Mouse (Mus musculus) lung, embryonic 14.5 days (tissue): Measurements from ENCODE around the gene Psmd13. TPM values are rescaled to one million over a fixed set of nuclear protein-coding genes. Genes with fewer than 3 reads are reported as not detected.
"Not testable (repeated sequence)": the region's sequence is repeated elsewhere in the genome, so short reads cannot be mapped to it uniquely, and the experiment has no call there.

Source experiments
- ATAC-seq: fragments of 200-750 bp; cut with Nextera tagmentation; 2 replicates; pipeline ENCODE4 v1.8.0; 2017; ENCODE audit warnings: mild to moderate bottlenecking, moderate TSS enrichment, moderate library complexity; ENCODE audit not compliant: insufficient read depth
- DNase-seq: peaks from one replicate; pipeline ENCODE4 v3.0.0-alpha.2; 2015
- H3K27ac ChIP-seq: fragments of 300-500 bp; sonication (generic); 2 replicates; pipeline ENCODE4 v1.5.1; 2014; ENCODE audit warnings: low read depth, mild to moderate bottlenecking, moderate library complexity
- H3K27me3 ChIP-seq: fragments of 300-500 bp; sonication (generic); 2 replicates; pipeline ENCODE4 v1.6.1; 2014; ENCODE audit warnings: low read length, control low read depth; ENCODE audit not compliant: insufficient read depth
- H3K36me3 ChIP-seq: fragments of 300-500 bp; sonication (generic); 2 replicates; pipeline ENCODE4 v1.6.1; 2014; ENCODE audit warnings: control low read depth; ENCODE audit not compliant: insufficient read depth
- H3K4me1 ChIP-seq: fragments of 300-500 bp; sonication (generic); 2 replicates; pipeline ENCODE4 v1.6.1; 2014; ENCODE audit warnings: antibody characterized with exemption, control low read depth; ENCODE audit not compliant: insufficient read depth
- H3K4me2 ChIP-seq: fragments of 300-500 bp; sonication (generic); 2 replicates; pipeline ENCODE4 v1.6.1; 2014; ENCODE audit warnings: mild to moderate bottlenecking
- H3K4me3 ChIP-seq: fragments of 300-500 bp; sonication (generic); 2 replicates; pipeline ENCODE4 v1.5.1; 2014; ENCODE audit warnings: low read depth, low read length
- H3K9ac ChIP-seq: fragments of 300-500 bp; sonication (generic); 2 replicates; pipeline ENCODE4 v1.6.1; 2014
- H3K9me3 ChIP-seq: fragments of 300-500 bp; sonication (generic); 2 replicates; pipeline ENCODE4 v1.6.1; 2016; ENCODE audit warnings: low read depth, low read length, control low read depth
- CTCF ChIP-seq: IDR thresholded peaks from 2 replicates; pipeline ENCODE4 v1.5.1; 2016; ENCODE audit warnings: antibody characterized with exemption, low read depth
- WGBS: fragments of 180-500 bp; shearing (Covaris S2); extraction: QIAGEN DNeasy Blood & Tissue Kit; methylation state at CpG from one replicate; pipeline ENCODE4 v1.1.7; 2014; 5-methylcytosine and 5-hydroxymethylcytosine counted together
- polyA plus RNA-seq: library from polyadenylated mRNA; unstranded; fragments of >200 nt; fragmentation: Nextera tagmentation; extraction: Ambion mirVana; gene quantifications from 2 replicates; pipeline ENCODE4 v1.2.1, GENCODE M21; 2014

Psmd13 gene
- polyA plus RNA-seq, 1 experiment from 2014 or later = 167 TPM

GRCm38 (mm10) chr7:140874224-140874623, 7.5 kb upstream of the Psmd13 start:
- no peaks in the 10 kb centered on the region for H3K9me3 ChIP-seq
- WGBS = 88% methylated on average over 4 of the region's 4 CpGs
- H3K36me3 ChIP-seq = peaks cover 23% of the 10 kb centered on the region; the same call in 1 of the 2 replicates
- H3K27ac ChIP-seq = no peak overlapping the region
- no peaks in the 10 kb centered on the region for H3K4me1 ChIP-seq
- no peak for DNase-seq
- H3K9ac ChIP-seq = no peak overlapping the region
- no peak overlapping the region for H3K4me2 ChIP-seq
- H3K27me3 ChIP-seq = no peaks in the 10 kb centered on the region
- H3K4me3 ChIP-seq = no peak overlapping the region
- TF ChIP-seq CTCF = no peak
- ATAC-seq = no peak

GRCm38 (mm10) chr7:140877364-140877763, 4.4 kb upstream of the Psmd13 start:
- no peak overlapping the region for H3K9ac ChIP-seq
- 81% methylated on average over 6 of the region's 6 CpGs for WGBS
- H3K4me1 ChIP-seq = no peaks in the 10 kb centered on the region
- H3K4me2 ChIP-seq = no peak overlapping the region
- no peak overlapping the region for H3K4me3 ChIP-seq
- H3K27ac ChIP-seq = no peak overlapping the region
- H3K27me3 ChIP-seq = no peaks in the 10 kb centered on the region
- TF ChIP-seq CTCF = no peak
- ATAC-seq (no peak), DNase-seq (no peak)
- peaks cover 23% of the 10 kb centered on the region; the same call in 1 of the 2 replicates for H3K36me3 ChIP-seq
- no peaks in the 10 kb centered on the region for H3K9me3 ChIP-seq

GRCm38 (mm10) chr7:140879355-140879754, 2.4 kb upstream of the Psmd13 start:
- no peaks in the 10 kb centered on the region for H3K27me3 ChIP-seq
- 85% methylated on average over 7 of the region's 7 CpGs for WGBS
- H3K27ac ChIP-seq = no peak overlapping the region
- no peaks in the 10 kb centered on the region for H3K9me3 ChIP-seq
- ATAC-seq (no peak), DNase-seq (no peak)
- H3K4me1 ChIP-seq = peaks cover 4% of the 10 kb centered on the region; the same call in 1 of the 2 replicates
- H3K36me3 ChIP-seq = peaks cover 26% of the 10 kb centered on the region; the same call in 1 of the 2 replicates
- TF ChIP-seq CTCF = no peak
- H3K4me3 ChIP-seq = no peak overlapping the region
- H3K4me2 ChIP-seq = no peak overlapping the region
- H3K9ac ChIP-seq = no peak overlapping the region

GRCm38 (mm10) chr7:140880419-140880818, 1.3 kb upstream of the Psmd13 start:
- Histone ChIP-seq H3K9ac (no peak overlapping the region), H3K27ac (no peak overlapping the region)
- WGBS = 78% methylated on average over 3 of the region's 3 CpGs

GRCm38 (mm10) chr7:140880865-140881515, 778 bp upstream of the Psmd13 start:
- Histone ChIP-seq H3K4me2 (peak overlapping the region; percentile 87), H3K27ac (0 out of 2 replicates have a peak overlapping the region, but pooled peaks have one; percentile 88), H3K4me1 (peaks cover 4% of the 10 kb centered on the region; the same call in 1 of the 2 replicates), H3K36me3 (peaks cover 26% of the 10 kb centered on the region; the same call in 1 of the 2 replicates), H3K4me3 (peak overlapping the region; percentile 89), H3K9ac (peak overlapping the region; percentile 79), H3K9me3 (no peaks in the 10 kb centered on the region), H3K27me3 (no peaks in the 10 kb centered on the region)
- DNase-seq (no peak), ATAC-seq (no peak)
- 13% methylated on average over 8 of the region's 8 CpGs for WGBS
- TF ChIP-seq CTCF = no peak

More at GRCm38 (mm10) chr7:140880419-140880818, 1.3 kb upstream of the Psmd13 start:
- no peak for DNase-seq
- H3K27me3 ChIP-seq = no peaks in the 10 kb centered on the region
- peak overlapping the region; percentile 87 for H3K4me2 ChIP-seq
- no peak for TF ChIP-seq CTCF
- ATAC-seq = no peak
- peaks cover 22% of the 10 kb centered on the region; the same call in 1 of the 2 replicates for H3K36me3 ChIP-seq
- no peak overlapping the region for H3K4me3 ChIP-seq
- H3K4me1 ChIP-seq = peaks cover 4% of the 10 kb centered on the region; the same call in 1 of the 2 replicates
- H3K9me3 ChIP-seq = no peaks in the 10 kb centered on the region

GRCm38 (mm10) chr7:140882469-140882803, 668 bp downstream of the Psmd13 start:
- WGBS = 0% methylated on average over 12 of the region's 12 CpGs
- ATAC-seq = peak; percentile 54; the same call in 1 of the 2 replicates
- no peaks in the 10 kb centered on the region for H3K27me3 ChIP-seq

GRCm38 (mm10) chr7:140890636-140891035, 8.9 kb downstream of the Psmd13 start:
- not testable (repeated sequence) for ATAC-seq, DNase-seq, H3K4me3 ChIP-seq, H3K4me2 ChIP-seq, H3K4me1 ChIP-seq, H3K9ac ChIP-seq, H3K27me3 ChIP-seq, H3K9me3 ChIP-seq, H3K27ac ChIP-seq
- peaks cover 75% of the 10 kb centered on the region for H3K36me3 ChIP-seq
- 95% methylated on average over 16 of the region's 16 CpGs for WGBS

More at GRCm38 (mm10) chr7:140882469-140882803, 668 bp downstream of the Psmd13 start:
- Histone ChIP-seq H3K4me1 (peaks cover 4% of the 10 kb centered on the region; the same call in 1 of the 2 replicates), H3K9me3 (no peaks in the 10 kb centered on the region), H3K4me3 (peak overlapping the region; percentile 89), H3K27ac (peak overlapping the region; percentile 38; the same call in 1 of the 2 replicates), H3K36me3 (peaks cover 28% of the 10 kb centered on the region), H3K9ac (peak overlapping the region; percentile 79), H3K4me2 (peak overlapping the region; percentile 87)
- no peak for TF ChIP-seq CTCF
- no peak for DNase-seq
